Mouse (Mus musculus) forebrain, embryonic 11.5 days (tissue): ENCODE data around the gene Fen1. TPM values are rescaled to one million over a fixed set of nuclear protein-coding genes. Genes with fewer than 3 reads are reported as not detected.

Experiments used
- ATAC-seq: fragments of 200-750 bp; cut with Nextera tagmentation; replicated peaks from 2 replicates; pipeline ENCODE4 v1.8.0; 2017; ENCODE audit warnings: moderate TSS enrichment; ENCODE audit not compliant: low FRiP score
- DNase-seq: peaks from one replicate; pipeline ENCODE4 v3.0.0-alpha.2; 2017; ENCODE audit warnings: low spot score
- H3K27ac ChIP-seq: fragments of 300-500 bp; sonication (generic); 2 replicates; pipeline ENCODE4 v1.5.1; 2014; ENCODE audit warnings: low read depth, low read length
- H3K27me3 ChIP-seq: fragments of 300-500 bp; sonication (generic); 2 replicates; pipeline ENCODE4 v1.6.1; 2014; ENCODE audit warnings: mild to moderate bottlenecking, low read length, mixed read lengths; ENCODE audit not compliant: control insufficient read depth, insufficient read depth
- H3K36me3 ChIP-seq: fragments of 300-500 bp; sonication (generic); 2 replicates; pipeline ENCODE4 v1.6.1; 2014; ENCODE audit warnings: mild to moderate bottlenecking, low read length, moderate library complexity, mixed read lengths; ENCODE audit not compliant: control insufficient read depth, insufficient read depth
- H3K4me1 ChIP-seq: fragments of 300-500 bp; sonication (generic); replicated peaks from 2 replicates; pipeline ENCODE4 v1.6.1; 2014; ENCODE audit warnings: low read length, mixed read lengths; ENCODE audit not compliant: control insufficient read depth, insufficient read depth
- H3K4me2 ChIP-seq: fragments of 300-500 bp; sonication (generic); 2 replicates; pipeline ENCODE4 v1.6.1; 2014; ENCODE audit warnings: low read depth, mild to moderate bottlenecking, low read length, moderate library complexity, mixed read lengths; ENCODE audit not compliant: severe bottlenecking
- H3K4me3 ChIP-seq: fragments of 300-500 bp; sonication (generic); 2 replicates; pipeline ENCODE4 v1.5.1; 2014; ENCODE audit warnings: low read depth, low read length
- H3K9ac ChIP-seq: fragments of 300-500 bp; sonication (generic); 2 replicates; pipeline ENCODE4 v1.6.1; 2014; ENCODE audit warnings: low read length
- H3K9me3 ChIP-seq: fragments of 300-500 bp; sonication (generic); 2 replicates; pipeline ENCODE4 v1.6.1; 2016; ENCODE audit warnings: low read length, mixed read lengths; ENCODE audit not compliant: control insufficient read depth
- WGBS: fragments of 180-500 bp; shearing (Covaris S2); extraction: QIAGEN DNeasy Blood & Tissue Kit; methylation state at CpG from one replicate; pipeline ENCODE4 v1.1.7; 2014; 5-methylcytosine and 5-hydroxymethylcytosine counted together
- polyA plus RNA-seq: library from polyadenylated mRNA; unstranded; fragments of >200 nt; fragmentation: Nextera tagmentation; extraction: Ambion mirVana; gene quantifications from 2 replicates; pipeline ENCODE4 v1.2.1, GENCODE M21; 2014

Fen1 gene
- polyA plus RNA-seq, 1 experiment from 2014 or later: 151 TPM

DNA sequence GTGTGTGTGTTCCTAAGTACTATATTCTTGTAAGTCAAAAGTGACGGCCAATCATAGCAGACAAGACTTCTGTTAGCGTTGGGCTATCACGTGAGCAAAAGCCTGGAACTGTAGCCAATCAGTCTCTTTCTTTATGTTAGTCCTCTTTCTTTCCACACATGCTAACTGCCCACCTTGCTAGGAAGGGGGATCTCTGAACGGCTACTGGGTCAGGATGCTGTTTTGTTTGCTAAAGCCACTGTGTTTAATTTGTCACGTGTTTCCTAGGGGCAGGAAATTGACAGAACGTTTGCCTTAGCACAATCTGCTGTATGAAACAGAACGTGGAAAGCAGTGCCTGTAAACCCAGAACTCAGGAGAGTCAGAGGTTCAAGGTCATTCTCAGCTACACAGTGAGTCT is 21.8 kb downstream of the Fen1 start:
- Histone ChIP-seq H3K4me1 (peaks cover 14% of the 10 kb centered on the region; the same call in 1 of the 2 replicates), H3K4me2 (peak overlapping the region; percentile 76; the same call in 1 of the 2 replicates), H3K9ac (peak overlapping the region; percentile 46; the same call in 1 of the 2 replicates), H3K36me3 (peaks cover 11% of the 10 kb centered on the region), H3K9me3 (no peaks in the 10 kb centered on the region), H3K4me3 (peak overlapping the region; percentile 96), H3K27ac (peak overlapping the region; percentile 53; the same call in 1 of the 2 replicates), H3K27me3 (no peaks in the 10 kb centered on the region)
- ATAC-seq (no peak), DNase-seq (no peak)
- 40% methylated on average over 7 of the region's 7 CpGs for WGBS

DNA sequence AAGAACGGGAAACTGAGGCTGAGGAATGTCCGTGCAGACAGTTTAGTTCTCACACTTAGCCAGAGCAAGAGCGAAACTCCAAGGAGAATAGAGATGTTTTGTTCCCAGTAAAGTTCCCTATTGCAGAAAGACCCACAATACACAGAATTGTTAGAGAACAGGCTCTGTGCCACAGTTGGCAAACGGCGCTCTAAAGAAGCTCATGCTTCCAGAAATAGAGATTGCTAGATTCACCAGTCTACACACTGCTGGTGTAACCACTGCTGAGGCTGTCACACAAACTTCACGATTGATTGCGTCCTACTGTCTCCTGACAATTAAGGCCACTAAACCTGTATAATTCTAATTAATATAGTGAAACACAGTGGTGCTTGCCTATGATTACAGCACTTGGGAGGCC is 22.7 kb downstream of the Fen1 start:
- ATAC-seq: no peak
- WGBS: 93% methylated on average over 7 of the region's 7 CpGs
- H3K4me2 ChIP-seq: no peak overlapping the region

DNA sequence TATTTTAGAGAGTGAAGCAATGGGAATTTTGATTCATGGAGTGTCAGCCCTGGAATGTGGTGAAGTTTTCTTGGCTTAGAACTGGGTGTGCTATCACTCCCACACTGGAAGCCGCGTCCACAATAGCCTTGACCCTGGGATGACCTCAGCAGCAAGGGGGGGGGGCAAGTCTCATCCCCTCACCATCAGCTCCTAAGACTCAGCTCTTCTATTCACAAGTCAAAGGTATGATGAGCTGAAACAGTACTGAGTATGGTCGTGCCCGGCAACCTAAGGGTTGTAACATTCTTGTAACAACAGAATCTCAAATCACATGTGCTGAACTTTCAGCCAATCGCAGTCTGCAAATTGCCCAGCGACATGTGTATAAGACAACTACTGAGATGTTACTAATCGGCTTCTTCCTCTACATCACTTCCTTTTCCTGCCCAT is 27.0 kb downstream of the Fen1 start:
- WGBS: 82% methylated on average over 7 of the region's 7 CpGs
- H3K36me3 ChIP-seq: no peaks in the 10 kb centered on the region
- H3K9me3 ChIP-seq: no peaks in the 10 kb centered on the region
- H3K4me1 ChIP-seq: no peaks in the 10 kb centered on the region
- DNase-seq: no peak
- no peaks in the 10 kb centered on the region for H3K27me3 ChIP-seq
- H3K4me3 ChIP-seq: no peak overlapping the region
- no peak overlapping the region for H3K9ac ChIP-seq
- H3K27ac ChIP-seq: no peak overlapping the region
- ATAC-seq: no peak
- no peak overlapping the region for H3K4me2 ChIP-seq

More for the DNA sequence above, 22.7 kb downstream of the Fen1 start:
- Histone ChIP-seq H3K9ac (no peak overlapping the region), H3K4me3 (no peak overlapping the region), H3K27me3 (no peaks in the 10 kb centered on the region), H3K4me1 (peaks cover 14% of the 10 kb centered on the region; the same call in 1 of the 2 replicates), H3K27ac (no peak overlapping the region), H3K36me3 (peaks cover 7% of the 10 kb centered on the region), H3K9me3 (no peaks in the 10 kb centered on the region)
- no peak for DNase-seq

- Histone ChIP-seq H3K36me3 (no peaks in the 10 kb centered on the region), H3K4me1 (no peaks in the 10 kb centered on the region), H3K4me2 (no peak overlapping the region), H3K27ac (no peak overlapping the region), H3K9me3 (no peaks in the 10 kb centered on the region), H3K27me3 (no peaks in the 10 kb centered on the region), H3K4me3 (no peak overlapping the region), H3K9ac (no peak overlapping the region)
- DNase-seq: no peak
- 75% methylated on average over 1 of the region's 1 CpGs for WGBS
- no peak for ATAC-seq
These were observed 27.5 kb downstream of the Fen1 start for GRCm38 (mm10) chr19:10176477-10176876.

- H3K36me3 ChIP-seq: no peaks in the 10 kb centered on the region
- H3K9ac ChIP-seq: no peak overlapping the region
- no peak overlapping the region for H3K27ac ChIP-seq
- H3K9me3 ChIP-seq: no peaks in the 10 kb centered on the region
- ATAC-seq (no peak), DNase-seq (no peak)
- H3K4me2 ChIP-seq: no peak overlapping the region
- H3K4me1 ChIP-seq: no peaks in the 10 kb centered on the region
- H3K4me3 ChIP-seq: no peak overlapping the region
- WGBS: 85% methylated on average over 4 of the region's 4 CpGs
- no peaks in the 10 kb centered on the region for H3K27me3 ChIP-seq
These were observed 29.0 kb downstream of the Fen1 start for GRCm38 (mm10) chr19:10174956-10175355.

GRCm38 (mm10) chr19:10173844-10174539 is 30.0 kb downstream of the Fen1 start:
- Histone ChIP-seq H3K9ac (no peak overlapping the region), H3K36me3 (no peaks in the 10 kb centered on the region), H3K4me2 (no peak overlapping the region), H3K4me3 (no peak overlapping the region), H3K9me3 (no peaks in the 10 kb centered on the region), H3K27me3 (no peaks in the 10 kb centered on the region), H3K27ac (no peak overlapping the region), H3K4me1 (no peaks in the 10 kb centered on the region)
- ATAC-seq: no peak
- no peak for DNase-seq
- WGBS: 90% methylated on average over 7 of the region's 7 CpGs

- ATAC-seq (no peak), DNase-seq (no peak)
- Histone ChIP-seq H3K27me3 (no peaks in the 10 kb centered on the region), H3K9me3 (no peaks in the 10 kb centered on the region), H3K9ac (no peak overlapping the region), H3K4me2 (no peak overlapping the region), H3K27ac (no peak overlapping the region), H3K4me1 (no peaks in the 10 kb centered on the region), H3K36me3 (no peaks in the 10 kb centered on the region), H3K4me3 (no peak overlapping the region)
- 89% methylated on average over 5 of the region's 5 CpGs for WGBS
These were observed 30.8 kb downstream of the Fen1 start for GRCm38 (mm10) chr19:10173116-10173718.

- Histone ChIP-seq H3K9ac (no peak overlapping the region), H3K36me3 (no peaks in the 10 kb centered on the region), H3K9me3 (no peaks in the 10 kb centered on the region), H3K27ac (no peak overlapping the region), H3K27me3 (no peaks in the 10 kb centered on the region), H3K4me2 (no peak overlapping the region), H3K4me1 (no peaks in the 10 kb centered on the region), H3K4me3 (no peak overlapping the region)
- ATAC-seq: no peak
- no peak for DNase-seq
These were observed 32.1 kb downstream of the Fen1 start for GRCm38 (mm10) chr19:10171846-10172245.

DNA sequence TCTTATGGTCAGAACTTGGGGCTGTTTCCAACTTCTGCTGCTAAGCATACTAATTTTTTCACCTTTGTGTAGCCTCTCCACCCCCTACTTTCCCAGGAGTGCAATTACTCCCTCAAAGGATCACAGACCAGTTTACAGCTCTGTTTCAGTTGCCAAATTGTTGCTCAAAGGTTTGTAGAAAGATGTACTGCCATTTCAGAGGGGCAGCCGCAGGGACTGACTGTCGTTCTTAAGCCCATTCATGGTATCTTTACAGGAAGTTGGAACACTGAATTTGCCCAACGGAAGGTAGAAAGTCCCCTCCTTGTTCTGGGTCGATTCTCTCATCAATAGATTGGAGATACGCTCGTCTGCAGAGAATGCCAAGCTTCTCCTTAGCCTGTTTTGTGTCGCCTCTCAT is 32.6 kb downstream of the Fen1 start:
- H3K27ac ChIP-seq: no peak overlapping the region
- DNase-seq (no peak), ATAC-seq (no peak)
- H3K9me3 ChIP-seq: no peaks in the 10 kb centered on the region
- H3K4me3 ChIP-seq: no peak overlapping the region
- no peaks in the 10 kb centered on the region for H3K4me1 ChIP-seq
- no peaks in the 10 kb centered on the region for H3K36me3 ChIP-seq
- no peaks in the 10 kb centered on the region for H3K27me3 ChIP-seq
- H3K9ac ChIP-seq: no peak overlapping the region
- WGBS: 91% methylated on average over 7 of the region's 7 CpGs
- no peak overlapping the region for H3K4me2 ChIP-seq
